Mouse (Mus musculus) olfactory bulb, adult 2 months (tissue): ENCODE measurements around the gene Arf4. TPM values are rescaled to one million over a fixed set of nuclear protein-coding genes. Genes with fewer than 3 reads are reported as not detected.
A peak's percentile ranks its signal among the peaks of the same experiment; 100 is the strongest.

ENCODE experiments used
- H3K27ac ChIP-seq: fragments of 200-500 bp; 2 replicates; pipeline ENCODE4 v1.5.1; 2012; ENCODE audit warnings: low read depth, low read length; ENCODE audit not compliant: insufficient read depth
- H3K4me1 ChIP-seq: fragments of 200-500 bp; 2 replicates; pipeline ENCODE4 v1.6.1; 2012; ENCODE audit warnings: low read length; ENCODE audit not compliant: control insufficient read depth, insufficient read depth
- H3K4me3 ChIP-seq: fragments of 200-500 bp; 2 replicates; pipeline ENCODE4 v1.5.1; 2012; ENCODE audit warnings: mild to moderate bottlenecking, low read depth, low read length, moderate library complexity; ENCODE audit not compliant: insufficient read depth
- CTCF ChIP-seq: fragments of 200-500 bp; IDR thresholded peaks from 2 replicates; pipeline ENCODE4 v1.5.1; 2012; ENCODE audit warnings: low read depth, mild to moderate bottlenecking, low read length, moderate library complexity; ENCODE audit not compliant: insufficient read depth
- POLR2A ChIP-seq: fragments of 200-500 bp; IDR thresholded peaks from 2 replicates; pipeline ENCODE4 v1.6.1; 2012; ENCODE audit warnings: mild to moderate bottlenecking, low read depth, low read length, moderate library complexity; ENCODE audit not compliant: insufficient read depth
- WGBS: fragments of 180-500 bp; shearing (Covaris S2); methylation state at CpG from one replicate; pipeline ENCODE4 v1.1.7; 2018; 5-methylcytosine and 5-hydroxymethylcytosine counted together
- polyA plus RNA-seq: library from polyadenylated mRNA; stranded (reverse); fragments of >200 nt; gene quantifications from 2 replicates; pipeline ENCODE4 v1.2.4, GENCODE M21; 2012; ENCODE audit warnings: low replicate concordance; ENCODE audit not compliant: missing spikeins, insufficient read depth, insufficient read length

Arf4 gene
- polyA plus RNA-seq, 1 experiment: not detected

DNA sequence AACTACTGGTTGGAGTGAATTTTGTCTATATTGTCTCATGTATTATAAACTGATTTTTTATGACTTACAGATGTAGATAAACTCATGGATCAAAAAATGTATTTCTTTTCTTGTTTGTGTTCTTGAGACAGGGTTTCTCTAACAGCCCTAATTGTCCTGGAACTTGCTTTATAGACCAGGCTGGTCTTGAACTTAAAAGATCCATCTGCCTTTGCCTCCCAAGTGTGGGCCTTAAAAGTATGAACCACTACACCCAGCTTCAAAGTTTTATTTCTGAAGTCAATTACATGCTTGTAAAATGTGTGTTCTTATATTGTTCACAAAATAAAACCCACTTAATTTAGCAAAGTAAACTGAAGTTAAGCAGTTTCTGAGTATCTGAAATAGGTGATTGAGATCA lies 20.3 kb downstream of the Arf4 start:
- no peak overlapping the region for H3K27ac ChIP-seq
- no peaks in the 10 kb centered on the region for H3K4me1 ChIP-seq
- TF ChIP-seq CTCF (no peak), POLR2A (no peak)
- H3K4me3 ChIP-seq: no peak overlapping the region

DNA sequence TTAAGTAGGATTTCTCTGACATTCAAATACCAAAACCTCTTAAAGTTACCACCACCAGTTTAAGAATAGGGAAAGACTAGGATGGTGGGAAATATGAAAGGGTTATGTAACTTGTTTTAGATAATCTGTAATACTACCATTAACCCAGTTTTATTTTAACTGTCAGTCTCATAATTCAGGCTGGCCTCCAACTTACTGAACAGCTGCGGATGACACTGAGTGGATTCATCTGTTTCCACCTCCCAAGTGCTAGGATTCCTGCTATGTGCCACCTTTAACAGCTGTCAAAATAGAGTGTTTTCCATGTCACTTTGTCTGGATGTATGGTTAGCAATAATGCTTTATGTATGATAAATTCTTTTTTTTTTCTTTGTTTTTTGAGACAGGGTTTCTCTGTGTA lies 22.4 kb downstream of the Arf4 start:
- Histone ChIP-seq H3K4me1 (no peaks in the 10 kb centered on the region), H3K27ac (no peak overlapping the region), H3K4me3 (no peak overlapping the region)
- 93% methylated on average over 1 of the region's 1 CpGs for WGBS
- TF ChIP-seq CTCF (no peak), POLR2A (no peak)

DNA sequence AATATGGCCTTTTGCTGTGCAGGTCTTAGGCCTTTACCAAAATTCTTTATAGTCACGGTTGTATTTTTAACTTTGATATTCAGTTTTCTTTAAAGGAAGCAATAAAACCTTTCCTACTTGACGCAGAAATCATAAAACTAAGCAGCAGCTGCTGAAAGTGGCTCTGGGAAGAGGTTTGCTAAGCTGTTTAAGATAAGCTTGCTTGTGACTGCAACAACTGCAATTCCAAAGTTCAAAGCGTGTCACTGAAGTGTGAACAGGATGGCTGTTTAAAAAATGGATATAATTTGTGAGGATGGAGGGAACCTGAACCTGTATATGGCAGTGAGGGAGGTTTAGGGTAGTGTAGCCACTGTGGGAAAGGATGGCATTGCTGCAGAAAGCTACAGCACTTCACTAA lies 24.1 kb downstream of the Arf4 start:
- WGBS: 91% methylated on average over 3 of the region's 3 CpGs
- TF ChIP-seq CTCF (no peak), POLR2A (no peak)
- Histone ChIP-seq H3K4me1 (peaks cover 3% of the 10 kb centered on the region; the same call in 1 of the 2 replicates), H3K4me3 (no peak overlapping the region), H3K27ac (no peak overlapping the region)

- no peak overlapping the region for H3K4me3 ChIP-seq
- TF ChIP-seq POLR2A: no peak
- TF ChIP-seq CTCF: no peak
- WGBS: 93% methylated on average over 2 of the region's 2 CpGs
Observed at GRCm38 (mm10) chr14:26662488-26662887, 24.6 kb downstream of the Arf4 start.

DNA sequence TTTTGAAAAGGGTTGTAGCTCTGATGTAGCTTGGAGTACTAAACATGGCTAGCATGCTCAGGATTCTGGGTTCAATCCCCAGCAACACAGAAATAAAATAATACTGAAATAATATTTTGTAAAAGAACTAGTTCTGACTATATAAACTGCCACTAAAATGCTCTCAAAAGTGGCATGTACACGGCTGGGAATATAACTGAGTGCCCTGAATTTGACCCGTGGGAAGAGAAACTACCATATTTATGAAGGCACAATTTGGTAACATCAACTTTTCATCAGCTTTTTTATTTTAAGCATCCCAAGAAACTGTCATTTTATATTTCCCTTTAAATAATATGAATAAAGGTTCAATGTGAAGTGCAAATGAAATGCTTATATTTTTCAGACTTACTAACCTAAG lies 26.0 kb downstream of the Arf4 start:
- WGBS: 90% methylated on average over 2 of the region's 2 CpGs
- Histone ChIP-seq H3K4me3 (no peak overlapping the region), H3K27ac (no peak overlapping the region), H3K4me1 (peaks cover 6% of the 10 kb centered on the region; the same call in 1 of the 2 replicates)
- TF ChIP-seq POLR2A (no peak), CTCF (no peak)

More at GRCm38 (mm10) chr14:26662488-26662887, 24.6 kb downstream of the Arf4 start:
- no peak overlapping the region for H3K27ac ChIP-seq
- peaks cover 3% of the 10 kb centered on the region; the same call in 1 of the 2 replicates for H3K4me1 ChIP-seq

- Histone ChIP-seq H3K4me3 (peak overlapping the region; percentile 84), H3K27ac (no peak overlapping the region), H3K4me1 (peaks cover 6% of the 10 kb centered on the region; the same call in 1 of the 2 replicates)
- no peak for TF ChIP-seq POLR2A
- TF ChIP-seq CTCF: no peak
- 24% methylated on average over 6 of the region's 6 CpGs for WGBS
Observed at GRCm38 (mm10) chr14:26667991-26668370, 30.1 kb downstream of the Arf4 start.

DNA sequence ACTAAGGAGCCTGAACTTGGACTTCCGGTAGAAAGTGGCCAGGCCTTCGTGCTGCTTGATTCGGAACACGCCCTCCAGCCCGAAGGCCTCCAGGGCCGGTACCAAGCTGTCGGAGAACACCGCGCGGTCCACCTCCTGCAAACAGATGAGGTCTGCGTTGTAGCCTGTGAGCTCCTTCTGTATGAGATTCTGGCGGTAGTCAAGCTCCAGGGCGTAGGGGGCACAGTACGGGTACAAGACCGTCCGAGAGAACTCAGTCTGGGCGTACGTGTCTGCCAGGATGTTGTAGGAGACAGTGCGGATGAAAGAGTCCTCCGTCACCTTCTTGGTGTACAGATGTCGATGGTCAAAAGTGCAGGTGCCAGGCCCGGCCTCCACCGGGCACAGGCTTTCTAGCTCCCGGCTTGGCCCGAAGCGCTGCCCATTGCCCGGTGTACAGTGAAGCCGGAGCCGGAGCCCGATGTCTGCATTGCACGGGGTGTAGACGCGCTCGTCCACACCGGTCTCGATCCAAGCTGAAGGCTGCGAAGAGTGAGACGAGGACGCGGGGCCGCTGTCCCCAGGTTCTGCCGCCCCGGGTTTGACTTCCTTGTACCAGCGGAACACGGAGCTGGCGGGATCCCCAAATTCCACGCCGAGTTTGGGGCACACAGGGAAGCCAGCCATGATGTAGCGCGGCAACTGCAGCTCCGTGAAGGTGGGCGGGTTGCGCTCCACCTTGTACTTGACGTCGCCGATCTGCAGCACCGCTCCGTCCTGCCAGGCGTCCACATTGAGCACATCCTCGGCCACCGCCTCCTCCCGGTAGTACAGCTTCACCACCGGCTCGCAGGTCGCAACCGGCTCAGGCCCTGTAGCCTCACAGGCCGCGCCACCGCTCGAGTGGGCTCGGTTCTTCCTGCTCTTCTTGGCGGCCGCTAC lies 30.8 kb downstream of the Arf4 start:
- H3K4me1 ChIP-seq: peaks cover 6% of the 10 kb centered on the region; the same call in 1 of the 2 replicates
- WGBS: 1% methylated on average over 73 of the region's 73 CpGs
- peak overlapping the region; percentile 84 for H3K4me3 ChIP-seq
- TF ChIP-seq POLR2A (no peak), CTCF (no peak)
- H3K27ac ChIP-seq: peak overlapping the region; percentile 85; the same call in 1 of the 2 replicates

DNA sequence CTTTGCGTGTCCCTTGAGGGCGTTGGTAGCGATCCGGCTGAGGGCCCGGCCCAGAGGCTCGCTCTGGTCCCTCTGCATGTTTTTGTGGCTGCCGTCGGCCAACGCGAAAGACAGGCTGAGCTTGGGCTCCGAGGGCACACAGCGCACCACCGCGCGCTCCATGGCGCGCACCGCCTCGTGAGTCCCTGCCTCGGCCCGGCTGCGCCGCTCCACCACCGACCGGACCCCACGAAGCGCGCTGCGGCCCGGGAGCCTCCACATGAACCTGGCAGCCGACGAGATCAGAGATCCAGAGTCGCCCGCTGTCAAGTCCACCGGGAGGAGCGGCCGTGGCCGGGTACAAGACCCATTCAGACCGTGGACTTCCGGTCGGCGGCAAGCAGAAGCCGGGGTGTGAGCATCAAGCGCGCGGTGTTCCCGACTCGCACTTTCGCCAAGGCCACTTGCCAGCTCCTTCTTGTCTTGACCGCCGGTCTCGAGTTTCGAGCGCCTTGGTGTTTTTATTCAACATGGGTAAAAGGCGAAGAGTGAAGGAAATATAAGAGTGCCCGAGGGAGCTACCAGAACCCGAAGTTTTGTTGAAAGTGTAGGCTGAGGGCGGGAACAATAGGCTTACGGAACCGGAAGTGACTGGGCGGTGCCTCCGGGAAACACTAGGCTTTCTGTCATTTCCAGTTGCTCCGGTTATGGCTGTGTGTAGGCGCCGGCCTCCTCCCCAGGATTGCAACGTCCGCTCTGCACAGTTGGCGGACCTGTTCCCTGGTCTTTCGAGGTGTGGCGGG lies 31.6 kb downstream of the Arf4 start, which contains the start of gene Pde12:
Pde12 (minus strand) TSS at position 592 of the 782 bp plus-strand sequence.
- Histone ChIP-seq H3K27ac (peak within 1 kb of the TSS; percentile 85), H3K4me1 (peaks cover 6% of the 10 kb centered on the region; the same call in 1 of the 2 replicates), H3K4me3 (peak within 1 kb of the TSS; percentile 84)
- WGBS: under 1% methylated on average over 70 of the region's 70 CpGs
- TF ChIP-seq POLR2A: peak; percentile 69
- no peak for TF ChIP-seq CTCF
